Mouse (Mus musculus): ENCODE results near the gene Golga3. TPM values are rescaled to one million over a fixed set of nuclear protein-coding genes. Genes with fewer than 3 reads are reported as not detected.

The Golga3 gene
- polyA plus RNA-seq, 1 experiment from 2014 or later: 33.5 TPM

DNA sequence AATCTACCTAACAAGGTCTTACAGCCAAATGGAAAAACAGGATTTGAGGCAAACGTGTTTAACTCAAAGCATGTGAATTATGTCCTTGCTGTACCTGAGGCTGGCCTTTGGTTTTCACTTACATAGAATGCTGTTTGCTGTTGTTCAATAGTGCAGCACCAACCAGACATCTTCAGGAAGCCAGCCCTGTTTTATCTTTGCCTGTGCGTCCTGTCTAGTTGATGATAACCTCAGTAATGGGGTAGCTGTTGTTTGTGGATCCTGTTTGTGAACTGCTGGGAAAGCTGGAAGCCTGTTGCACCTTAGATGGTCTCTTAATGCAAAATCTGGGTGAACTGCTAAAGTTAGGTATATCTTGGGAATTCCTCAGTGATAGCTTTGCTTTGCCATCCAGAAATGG lies 2.1 kb downstream of the Golga3 start:
- ATAC-seq: no peak
- ChIA-PET CTCF (interaction anchor here (0.7 to 0.9 kb wide), 2 partner anchors 8 to 106 kb away, joined by 3 read pairs; no protein-coding TSS in a partner anchor), POLR2A (interaction anchor here (0.6 to 0.7 kb wide), 2 partner anchors 67 to 72 kb away, joined by 3 to 4 read pairs; no protein-coding TSS in a partner anchor)
- no peaks in the 10 kb centered on the region for H3K27me3 ChIP-seq
- in situ Hi-C loops (cut with MboI; ENCODE audit: low pct_unique_long_range_greater_than_20kb): no loop called here
- no peak for DNase-seq (ENCODE audit: low read depth, low spot score)
- no peak for TF ChIP-seq CTCF (IDR thresholded peaks at IDR 0.05)

DNA sequence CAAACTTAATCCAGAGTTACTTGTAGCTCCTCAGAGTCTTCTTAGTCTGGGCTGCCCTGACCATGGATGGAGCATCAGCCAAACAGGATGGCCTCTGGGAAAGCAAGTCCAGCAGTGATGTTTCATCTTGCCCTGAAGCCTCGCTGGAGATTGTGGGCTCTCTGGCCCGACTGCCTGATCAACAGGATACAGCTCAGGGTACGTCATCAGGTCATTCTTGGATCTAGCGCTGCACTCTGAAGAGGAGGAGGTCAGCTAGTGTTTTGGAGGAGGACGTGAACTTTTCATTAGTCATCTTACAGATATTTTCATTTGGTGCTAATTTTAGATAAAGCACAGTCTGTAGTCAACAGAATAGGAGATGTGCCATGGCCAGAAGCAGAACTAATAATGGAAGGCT lies 5.2 kb downstream of the Golga3 start:
- CTCF ChIA-PET: interaction anchor here (1.8 kb wide), 1 partner anchor 10 kb away, joined by 5 read pairs; no protein-coding TSS in a partner anchor
- DNase-seq (ENCODE audit: low read depth, low spot score) (no peak), ATAC-seq (no peak)
- POLR2A ChIA-PET: interaction anchor here (0.6 kb wide), 1 partner anchor 96 kb away, joined by 3 read pairs; no protein-coding TSS in a partner anchor
- in situ Hi-C loops (cut with MboI; ENCODE audit: low pct_unique_long_range_greater_than_20kb): no loop called here
- no peak for TF ChIP-seq CTCF (IDR thresholded peaks at IDR 0.05)
- no peaks in the 10 kb centered on the region for H3K27me3 ChIP-seq

DNA sequence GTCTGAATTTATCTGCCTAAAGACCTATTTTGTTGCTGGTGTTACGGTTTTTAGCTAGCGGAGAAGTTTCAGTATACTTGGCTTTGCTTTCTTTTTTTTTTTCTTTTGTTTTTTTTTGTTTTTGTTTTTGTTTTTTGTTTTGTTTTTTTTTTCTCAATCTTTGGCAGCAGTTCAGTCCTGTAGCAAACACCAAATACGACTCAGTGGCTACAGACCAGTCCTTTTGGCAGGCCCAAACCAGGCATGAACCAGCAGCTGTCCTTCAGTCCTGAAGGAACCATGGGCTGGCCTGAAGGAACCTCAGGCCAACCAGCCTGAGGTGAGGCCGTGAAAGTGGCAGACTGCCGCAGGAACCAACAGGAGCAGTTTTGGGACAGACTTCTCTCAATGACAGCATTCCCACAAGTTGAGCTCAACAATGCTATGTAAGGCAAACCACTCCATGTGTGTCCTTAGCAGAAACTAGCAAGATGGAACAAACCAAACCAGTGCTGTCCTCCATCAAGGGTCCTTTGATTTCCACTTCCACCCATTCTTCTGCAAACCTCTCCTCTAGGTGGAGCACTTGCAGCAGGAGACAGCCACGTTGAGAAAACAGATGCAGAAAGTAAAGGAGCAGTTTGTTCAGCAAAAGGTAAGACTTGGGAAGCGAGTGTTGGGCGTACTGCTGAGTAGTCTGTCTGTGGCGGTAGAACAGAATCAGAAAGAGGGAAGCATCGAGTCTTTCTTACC lies 26.8 kb downstream of the Golga3 start:
- no peak for ATAC-seq
- no peaks in the 10 kb centered on the region for H3K27me3 ChIP-seq
- ChIA-PET POLR2A (interaction anchor here (0.6 to 1.1 kb wide), 2 partner anchors 10 to 18 kb away, joined by 3 to 4 read pairs; no protein-coding TSS in a partner anchor), CTCF (interaction anchor here (0.9 to 6.1 kb wide), 7 partner anchors 10 to 40 kb away, joined by 3 to 54 read pairs (median 3); no protein-coding TSS in a partner anchor)
- DNase-seq (ENCODE audit: low read depth, low spot score): no peak
- peak; percentile 51 for TF ChIP-seq CTCF (IDR thresholded peaks at IDR 0.05)
- in situ Hi-C loops (cut with MboI; ENCODE audit: low pct_unique_long_range_greater_than_20kb): no loop called here

DNA sequence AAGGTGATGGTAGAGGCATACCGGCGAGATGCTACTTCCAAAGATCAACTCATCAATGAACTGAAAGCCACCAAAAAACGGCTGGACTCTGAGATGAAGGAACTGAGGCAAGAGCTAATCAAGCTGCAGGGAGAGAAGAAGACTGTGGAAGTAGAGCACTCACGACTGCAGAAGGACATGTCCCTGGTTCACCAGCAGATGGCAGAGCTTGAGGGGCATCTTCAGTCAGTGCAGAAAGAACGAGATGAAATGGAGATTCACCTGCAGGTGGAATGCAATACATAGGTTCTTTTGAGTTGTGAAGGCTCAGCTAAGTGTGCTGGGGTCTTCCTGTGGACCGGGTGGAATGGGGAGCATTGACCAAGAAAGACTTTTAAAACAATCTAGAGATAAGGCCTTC lies 28.3 kb downstream of the Golga3 start:
- no peak for DNase-seq (ENCODE audit: low read depth, low spot score)

DNA sequence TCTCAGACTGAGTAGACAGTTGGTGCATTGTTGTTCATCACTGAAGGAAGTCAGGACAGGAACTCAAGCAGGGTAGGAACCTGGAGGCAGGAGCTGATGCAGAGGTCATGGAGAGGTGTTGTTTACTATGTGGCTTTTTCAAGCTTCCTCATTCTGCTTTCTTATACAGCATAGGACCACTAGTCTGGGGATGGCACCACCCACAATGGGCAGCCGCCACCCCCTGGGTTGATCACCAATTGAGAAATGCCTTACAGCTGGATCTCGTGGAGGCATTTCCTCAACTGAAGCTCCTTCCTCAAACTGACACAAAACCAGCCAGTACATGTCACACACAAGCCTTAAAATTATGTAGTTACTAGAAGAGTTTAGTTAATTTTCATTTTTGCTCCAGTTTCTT lies 34.8 kb downstream of the Golga3 start:
- in situ Hi-C loops (cut with MboI; ENCODE audit: low pct_unique_long_range_greater_than_20kb): no loop called here
- ChIA-PET CTCF (no interaction called here), POLR2A (no interaction called here)
- no peak for TF ChIP-seq CTCF (IDR thresholded peaks at IDR 0.05)
- H3K27me3 ChIP-seq: no peaks in the 10 kb centered on the region
- ATAC-seq (no peak), DNase-seq (ENCODE audit: low read depth, low spot score) (no peak)

More for the DNA sequence above, 28.3 kb downstream of the Golga3 start:
- in situ Hi-C loops (cut with MboI; ENCODE audit: low pct_unique_long_range_greater_than_20kb): no loop called here
- ATAC-seq: no peak
- CTCF ChIA-PET: interaction anchor here (1.0 to 6.1 kb wide), 6 partner anchors 9 to 30 kb away, joined by 3 to 54 read pairs (median 4); no protein-coding TSS in a partner anchor
- no peaks in the 10 kb centered on the region for H3K27me3 ChIP-seq
- POLR2A ChIA-PET: interaction anchor here (1.2 kb wide), 1 partner anchor 22 kb away, joined by 4 read pairs; no protein-coding TSS in a partner anchor
- peak; percentile 73 for TF ChIP-seq CTCF (IDR thresholded peaks at IDR 0.05)

DNA sequence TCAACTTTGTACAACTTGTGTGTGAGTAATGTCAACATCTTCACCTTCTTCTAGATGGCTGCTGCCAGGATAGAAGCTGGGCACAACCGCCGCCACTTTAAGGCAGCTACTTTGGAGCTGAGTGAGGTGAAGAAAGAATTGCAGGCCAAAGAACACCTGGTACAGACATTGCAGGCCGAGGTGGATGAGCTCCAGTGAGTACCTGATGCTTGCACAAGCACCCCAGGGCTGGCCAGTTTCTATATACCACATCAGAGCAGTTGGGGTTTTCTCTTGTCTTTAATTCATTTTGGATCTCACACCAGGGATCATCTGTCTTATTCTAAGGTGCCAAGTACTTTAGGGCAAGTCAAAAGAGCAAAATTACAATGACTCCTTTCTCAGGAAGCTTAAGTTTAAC lies 40.3 kb downstream of the Golga3 start:
- in situ Hi-C loops (cut with MboI; ENCODE audit: low pct_unique_long_range_greater_than_20kb): no loop called here
- no peak for TF ChIP-seq CTCF (IDR thresholded peaks at IDR 0.05)
- POLR2A ChIA-PET: no interaction called here
- no peak for ATAC-seq
- H3K27me3 ChIP-seq: no peaks in the 10 kb centered on the region
- CTCF ChIA-PET: interaction anchor here (0.7 to 2.3 kb wide), 6 partner anchors 9 to 31 kb away, joined by 3 to 9 read pairs (median 4); partner anchors contain the start of gene Ankle2
- DNase-seq (ENCODE audit: low read depth, low spot score): no peak

DNA sequence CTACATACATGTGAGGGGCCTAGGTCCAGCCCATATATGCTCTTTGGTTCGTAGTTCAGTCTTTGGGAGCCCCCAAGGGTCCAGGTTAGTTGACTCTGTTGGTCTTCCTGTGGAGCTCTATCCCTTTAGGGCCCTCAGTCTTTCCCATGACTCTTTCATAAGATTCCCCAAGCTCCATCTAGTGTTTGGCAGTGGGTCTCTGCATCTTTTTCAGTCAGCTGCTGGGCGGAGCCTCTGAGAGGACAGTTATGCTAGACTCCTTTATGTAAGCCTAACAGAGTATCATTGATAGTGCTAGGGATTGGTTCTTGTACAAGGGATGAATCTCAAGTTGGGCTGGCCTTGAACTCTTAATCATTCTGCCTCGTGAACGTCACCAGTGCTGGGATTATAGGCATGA lies 43.8 kb downstream of the Golga3 start:
- ChIA-PET POLR2A (no interaction called here), CTCF (interaction anchor here (0.9 to 2.1 kb wide), 3 partner anchors 10 to 15 kb away, joined by 3 to 9 read pairs (median 5); partner anchors contain the start of gene Ankle2)
- ATAC-seq (no peak), DNase-seq (ENCODE audit: low read depth, low spot score) (no peak)
- H3K27me3 ChIP-seq: no peaks in the 10 kb centered on the region
- no peak for TF ChIP-seq CTCF (IDR thresholded peaks at IDR 0.05)
- in situ Hi-C loops (cut with MboI; ENCODE audit: low pct_unique_long_range_greater_than_20kb): no loop called here

DNA sequence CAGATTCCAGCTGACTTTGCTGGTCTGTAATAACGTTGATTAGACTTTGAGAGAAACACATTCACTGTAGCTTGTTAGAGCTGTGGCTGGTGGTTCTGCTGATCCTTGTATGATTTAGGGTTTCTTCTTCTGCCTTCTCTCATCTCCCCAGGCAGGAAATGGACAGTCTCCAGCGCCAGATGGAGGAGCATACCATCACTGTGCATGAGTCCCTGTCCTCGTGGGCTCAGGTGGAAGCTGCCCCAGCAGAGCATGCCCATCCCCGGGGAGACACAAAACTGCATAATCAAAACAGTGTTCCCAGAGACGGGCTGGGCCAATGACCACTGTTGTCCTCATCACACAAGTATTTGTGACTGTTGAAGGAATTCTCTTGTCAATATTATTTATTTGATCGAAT lies 46.3 kb downstream of the Golga3 start:
- no peaks in the 10 kb centered on the region for H3K27me3 ChIP-seq
- DNase-seq (ENCODE audit: low read depth, low spot score) (no peak), ATAC-seq (no peak)
- in situ Hi-C loops (cut with MboI; ENCODE audit: low pct_unique_long_range_greater_than_20kb): no loop called here
- ChIA-PET CTCF (no interaction called here), POLR2A (interaction anchor here (1.1 to 1.3 kb wide), 2 partner anchors 9 to 13 kb away, joined by 3 to 4 read pairs; no protein-coding TSS in a partner anchor)
- TF ChIP-seq CTCF (IDR thresholded peaks at IDR 0.05): no peak

DNA sequence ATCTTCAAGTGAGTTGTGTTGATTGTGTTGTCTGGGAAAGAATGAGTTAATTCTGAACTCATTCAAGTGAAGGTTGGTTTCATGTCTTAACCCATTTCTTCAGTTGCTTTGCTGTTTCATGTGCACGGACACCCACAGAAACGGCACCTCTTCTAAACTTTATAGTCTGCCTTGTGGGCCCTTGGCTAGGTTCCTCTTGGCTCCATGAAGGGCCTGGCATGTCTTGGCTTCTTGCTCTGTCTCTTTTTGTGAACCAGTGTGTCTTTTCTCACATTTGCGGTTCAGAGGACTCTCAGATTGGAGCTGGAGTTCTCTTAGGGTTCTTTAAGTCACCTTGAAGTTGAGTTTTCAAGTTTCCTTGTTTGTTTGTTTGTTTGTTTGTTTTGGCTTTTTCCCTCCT lies 48.6 kb downstream of the Golga3 start:
- in situ Hi-C loops (cut with MboI; ENCODE audit: low pct_unique_long_range_greater_than_20kb): no loop called here
- no peak for ATAC-seq
- no peak for DNase-seq (ENCODE audit: low read depth, low spot score)
- no peaks in the 10 kb centered on the region for H3K27me3 ChIP-seq
- TF ChIP-seq CTCF (IDR thresholded peaks at IDR 0.05): no peak
- CTCF ChIA-PET: interaction anchor here (1.4 kb wide), 1 partner anchor 11 kb away, joined by 4 read pairs; no protein-coding TSS in a partner anchor
- POLR2A ChIA-PET: no interaction called here

DNA sequence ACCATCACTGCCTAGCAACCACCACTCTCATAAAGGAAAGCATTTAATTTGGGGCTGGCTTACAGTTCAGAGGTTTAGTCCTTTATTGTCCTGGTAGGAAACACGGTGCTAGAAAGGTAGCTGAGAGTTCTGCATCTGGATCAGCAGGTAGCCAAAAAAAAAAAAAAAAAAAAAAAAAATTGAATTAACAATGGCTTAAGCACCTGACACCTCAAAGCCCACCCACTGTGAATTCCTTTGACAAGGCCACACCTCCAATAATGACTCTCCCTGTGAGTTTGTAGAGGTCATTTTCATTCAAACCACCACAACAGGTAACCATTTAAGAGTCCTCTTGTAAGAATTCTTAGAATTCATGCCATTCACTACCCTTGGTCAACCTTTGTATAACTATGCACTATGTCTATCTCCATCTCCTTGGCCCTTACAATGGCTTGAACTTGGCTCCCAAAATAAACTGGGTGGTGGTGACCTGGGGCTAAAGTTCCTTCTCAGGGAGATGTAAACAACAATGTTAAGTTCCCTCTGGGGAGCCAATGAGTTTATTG lies 50.9 kb downstream of the Golga3 start:
- ChIA-PET CTCF (no interaction called here), POLR2A (no interaction called here)
- no peaks in the 10 kb centered on the region for H3K27me3 ChIP-seq
- no peak for TF ChIP-seq CTCF (IDR thresholded peaks at IDR 0.05)
- DNase-seq (ENCODE audit: low read depth, low spot score) (no peak), ATAC-seq (no peak)
- in situ Hi-C loops (cut with MboI; ENCODE audit: low pct_unique_long_range_greater_than_20kb): no loop called here

DNA sequence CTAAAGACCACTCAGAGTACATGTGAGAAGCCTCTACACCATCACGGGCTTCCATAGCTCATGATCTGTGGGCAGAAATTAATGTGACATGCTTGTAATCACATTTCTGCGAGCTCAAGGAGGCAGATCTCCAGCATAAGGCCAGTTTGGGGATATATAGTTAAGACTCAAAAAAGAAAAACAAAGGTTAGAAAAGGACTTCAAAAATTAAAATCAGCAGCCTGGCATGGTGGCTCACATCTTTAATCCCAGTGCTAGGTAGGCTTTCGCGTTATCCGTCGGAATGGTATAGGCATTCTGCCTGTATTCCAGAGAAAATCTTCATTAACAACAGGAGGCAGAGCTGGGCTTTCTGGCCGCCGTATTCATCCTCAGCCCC lies 53.9 kb downstream of the Golga3 start:
- no peak for TF ChIP-seq CTCF (IDR thresholded peaks at IDR 0.05)

More for the DNA sequence above, 53.9 kb downstream of the Golga3 start:
- POLR2A ChIA-PET: interaction anchor here (0.8 kb wide), 1 partner anchor 12 kb away, joined by 4 read pairs; no protein-coding TSS in a partner anchor
- H3K27me3 ChIP-seq: no peaks in the 10 kb centered on the region
- in situ Hi-C loops (cut with MboI; ENCODE audit: low pct_unique_long_range_greater_than_20kb): no loop called here
- ATAC-seq (no peak), DNase-seq (ENCODE audit: low read depth, low spot score) (no peak)
- CTCF ChIA-PET: interaction anchor here (0.9 to 1.7 kb wide), 3 partner anchors 9 to 26 kb away, joined by 3 to 9 read pairs (median 9); no protein-coding TSS in a partner anchor
